Mouse (Mus musculus): ENCODE data around the gene Pycr2.
"Not testable (repeated sequence)": the region's sequence is repeated elsewhere in the genome, so short reads cannot be mapped to it uniquely, and the experiment has no call there.

DNA sequence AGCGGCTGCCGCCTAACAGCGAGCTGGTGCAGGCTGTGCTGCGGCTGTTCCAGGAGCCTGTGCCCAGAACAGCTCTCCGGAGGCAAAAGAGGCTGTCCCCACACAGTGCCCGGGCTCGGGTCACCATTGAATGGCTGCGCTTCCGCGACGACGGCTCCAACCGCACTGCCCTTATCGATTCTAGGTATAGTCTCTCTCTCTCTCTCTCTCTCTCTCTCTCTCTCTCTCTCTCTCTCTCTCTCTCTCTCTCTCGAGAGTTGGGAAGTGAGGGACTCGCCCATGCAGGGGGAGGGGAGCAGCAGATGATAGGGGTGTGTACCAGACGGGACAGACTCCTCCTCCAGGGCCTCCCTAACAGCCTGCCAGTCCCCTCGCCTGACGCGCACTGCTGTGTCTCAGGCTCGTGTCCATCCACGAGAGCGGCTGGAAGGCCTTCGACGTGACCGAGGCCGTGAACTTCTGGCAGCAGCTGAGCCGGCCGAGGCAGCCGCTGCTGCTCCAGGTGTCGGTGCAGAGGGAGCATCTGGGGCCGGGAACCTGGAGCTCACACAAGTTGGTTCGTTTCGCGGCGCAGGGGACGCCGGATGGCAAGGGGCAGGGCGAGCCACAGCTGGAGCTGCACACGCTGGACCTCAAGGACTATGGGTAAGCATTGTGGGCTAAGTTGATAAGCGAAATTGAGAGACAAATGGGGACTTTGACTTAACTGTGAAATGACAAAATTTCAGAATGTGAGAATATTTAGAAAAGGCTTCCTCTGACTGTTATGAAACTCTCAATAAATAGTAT, 32.7 kb downstream of the Pycr2 start:
- TF ChIP-seq CTCF (IDR thresholded peaks at IDR 0.05; ENCODE audit: low read depth, low read length); GATA1 (IDR thresholded peaks at IDR 0.05; ENCODE audit: borderline replicate concordance, low read length): not testable (repeated sequence)

Data from G1E (cell line).